Mouse (Mus musculus): ENCODE measurements around the gene Aim2. TPM values are rescaled to one million over a fixed set of nuclear protein-coding genes. Genes with fewer than 3 reads are reported as not detected.

Aim2 gene
- polyA plus RNA-seq, 1 experiment from 2014 or later: 3.5 TPM

- Histone ChIP-seq H3K9me3 (ENCODE audit: control insufficient read depth, low read length) (no peaks in the 10 kb centered on the region), H3K27ac (ENCODE audit: low read depth, low read length) (no peak overlapping the region), H3K27me3 (ENCODE audit: control insufficient read depth, insufficient read depth, low read length) (no peaks in the 10 kb centered on the region), H3K9ac (ENCODE audit: low read length) (no peak overlapping the region), H3K4me3 (ENCODE audit: low read depth, low read length) (no peak overlapping the region), H3K4me2 (ENCODE audit: low read depth) (no peak overlapping the region), H3K4me1 (ENCODE audit: control insufficient read depth, insufficient read depth, low read length) (no peaks in the 10 kb centered on the region), H3K36me3 (ENCODE audit: control insufficient read depth, insufficient read depth, low read length) (no peaks in the 10 kb centered on the region)
- ATAC-seq (ENCODE audit: insufficient read depth, low FRiP score, low TSS enrichment) (no peak), DNase-seq (ENCODE audit: low spot score) (no peak)
- WGBS: 72% methylated on average over 4 of the region's 4 CpGs
Observed at GRCm38 (mm10) chr1:173324961-173325360, 25.7 kb upstream of the Aim2 start.

DNA sequence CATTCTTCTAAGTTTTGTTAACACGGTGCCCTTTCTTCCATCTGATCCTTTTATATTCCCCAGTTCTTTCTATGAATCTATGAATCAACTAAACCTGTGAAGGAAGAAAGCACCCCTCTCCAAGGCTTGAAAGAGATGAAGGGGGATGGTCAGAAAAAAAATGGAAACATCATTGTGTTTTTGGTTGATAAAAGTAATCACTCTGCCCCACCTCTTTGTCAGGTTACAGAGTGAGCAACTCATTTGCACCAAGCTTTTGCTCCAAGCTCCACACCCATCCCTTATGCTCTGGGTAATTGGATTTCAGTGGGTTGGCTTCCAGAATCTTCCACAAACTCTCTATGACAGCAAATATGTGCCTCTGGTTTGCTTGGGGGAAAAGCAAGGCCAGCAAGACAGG, 25.3 kb upstream of the Aim2 start:
- no peak for DNase-seq (ENCODE audit: low spot score)
- no peak overlapping the region for H3K27ac ChIP-seq (ENCODE audit: low read depth, low read length)
- H3K27me3 ChIP-seq (ENCODE audit: control insufficient read depth, insufficient read depth, low read length): no peaks in the 10 kb centered on the region
- no peak for ATAC-seq (ENCODE audit: insufficient read depth, low FRiP score, low TSS enrichment)
- WGBS: 94% methylated on average over 1 of the region's 1 CpGs
- no peak overlapping the region for H3K9ac ChIP-seq (ENCODE audit: low read length)
- no peak overlapping the region for H3K4me2 ChIP-seq (ENCODE audit: low read depth)
- H3K9me3 ChIP-seq (ENCODE audit: control insufficient read depth, low read length): no peaks in the 10 kb centered on the region
- H3K36me3 ChIP-seq (ENCODE audit: control insufficient read depth, insufficient read depth, low read length): no peaks in the 10 kb centered on the region
- no peaks in the 10 kb centered on the region for H3K4me1 ChIP-seq (ENCODE audit: control insufficient read depth, insufficient read depth, low read length)
- H3K4me3 ChIP-seq (ENCODE audit: low read depth, low read length): no peak overlapping the region

GRCm38 (mm10) chr1:173326552-173326951, 24.1 kb upstream of the Aim2 start:
- H3K36me3 ChIP-seq (ENCODE audit: control insufficient read depth, insufficient read depth, low read length): no peaks in the 10 kb centered on the region
- ATAC-seq (ENCODE audit: insufficient read depth, low FRiP score, low TSS enrichment): no peak
- H3K27ac ChIP-seq (ENCODE audit: low read depth, low read length): no peak overlapping the region
- H3K27me3 ChIP-seq (ENCODE audit: control insufficient read depth, insufficient read depth, low read length): no peaks in the 10 kb centered on the region
- 81% methylated on average over 1 of the region's 1 CpGs for WGBS
- H3K9me3 ChIP-seq (ENCODE audit: control insufficient read depth, low read length): no peaks in the 10 kb centered on the region
- no peak for DNase-seq (ENCODE audit: low spot score)
- H3K9ac ChIP-seq (ENCODE audit: low read length): no peak overlapping the region
- H3K4me2 ChIP-seq (ENCODE audit: low read depth): no peak overlapping the region
- H3K4me3 ChIP-seq (ENCODE audit: low read depth, low read length): no peak overlapping the region
- no peaks in the 10 kb centered on the region for H3K4me1 ChIP-seq (ENCODE audit: control insufficient read depth, insufficient read depth, low read length)

GRCm38 (mm10) chr1:173328446-173328845, 22.2 kb upstream of the Aim2 start:
- DNase-seq (ENCODE audit: low spot score): no peak
- no peak for ATAC-seq (ENCODE audit: insufficient read depth, low FRiP score, low TSS enrichment)

GRCm38 (mm10) chr1:173329185-173329584, 21.5 kb upstream of the Aim2 start:
- H3K4me3 ChIP-seq (ENCODE audit: low read depth, low read length): no peak overlapping the region
- 65% methylated on average over 4 of the region's 4 CpGs for WGBS
- no peaks in the 10 kb centered on the region for H3K9me3 ChIP-seq (ENCODE audit: control insufficient read depth, low read length)
- ATAC-seq (ENCODE audit: insufficient read depth, low FRiP score, low TSS enrichment) (no peak), DNase-seq (ENCODE audit: low spot score) (no peak)
- H3K4me2 ChIP-seq (ENCODE audit: low read depth): no peak overlapping the region
- H3K36me3 ChIP-seq (ENCODE audit: control insufficient read depth, insufficient read depth, low read length): no peaks in the 10 kb centered on the region
- no peaks in the 10 kb centered on the region for H3K27me3 ChIP-seq (ENCODE audit: control insufficient read depth, insufficient read depth, low read length)
- no peak overlapping the region for H3K9ac ChIP-seq (ENCODE audit: low read length)
- H3K4me1 ChIP-seq (ENCODE audit: control insufficient read depth, insufficient read depth, low read length): no peaks in the 10 kb centered on the region
- H3K27ac ChIP-seq (ENCODE audit: low read depth, low read length): no peak overlapping the region

More at GRCm38 (mm10) chr1:173328446-173328845, 22.2 kb upstream of the Aim2 start:
- Histone ChIP-seq H3K4me3 (ENCODE audit: low read depth, low read length) (no peak overlapping the region), H3K27me3 (ENCODE audit: control insufficient read depth, insufficient read depth, low read length) (no peaks in the 10 kb centered on the region), H3K27ac (ENCODE audit: low read depth, low read length) (no peak overlapping the region), H3K36me3 (ENCODE audit: control insufficient read depth, insufficient read depth, low read length) (no peaks in the 10 kb centered on the region), H3K9me3 (ENCODE audit: control insufficient read depth, low read length) (no peaks in the 10 kb centered on the region), H3K4me2 (ENCODE audit: low read depth) (no peak overlapping the region), H3K4me1 (ENCODE audit: control insufficient read depth, insufficient read depth, low read length) (no peaks in the 10 kb centered on the region), H3K9ac (ENCODE audit: low read length) (no peak overlapping the region)
- WGBS: 62% methylated on average over 8 of the region's 8 CpGs

DNA sequence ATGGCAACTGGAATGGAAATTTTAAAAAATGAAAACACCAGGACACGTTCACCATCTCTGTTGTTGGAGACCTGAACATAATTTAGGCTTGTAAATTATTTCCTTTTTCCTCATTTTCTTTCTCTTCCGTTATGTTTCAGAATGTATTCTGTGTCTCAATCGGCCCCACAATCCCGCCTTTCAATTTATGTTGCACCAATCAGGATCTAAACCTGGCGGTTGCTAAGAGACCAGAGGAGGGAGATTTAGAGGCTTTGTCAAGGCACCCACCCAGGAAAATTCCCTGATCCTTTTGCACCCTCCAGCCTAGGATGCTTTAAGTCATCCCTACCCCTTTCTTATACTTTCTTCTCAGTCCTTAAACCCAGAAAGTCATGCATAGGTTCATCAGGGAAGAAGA, 20.9 kb upstream of the Aim2 start:
- 76% methylated on average over 5 of the region's 5 CpGs for WGBS
- H3K27me3 ChIP-seq (ENCODE audit: control insufficient read depth, insufficient read depth, low read length): no peaks in the 10 kb centered on the region

GRCm38 (mm10) chr1:173332418-173332817, 18.3 kb upstream of the Aim2 start:
- Histone ChIP-seq H3K4me1 (ENCODE audit: control insufficient read depth, insufficient read depth, low read length) (0 out of 2 replicates have a peak, but pooled peaks cover 2% of the 10 kb centered on the region), H3K4me2 (ENCODE audit: low read depth) (no peak overlapping the region), H3K27me3 (ENCODE audit: control insufficient read depth, insufficient read depth, low read length) (no peaks in the 10 kb centered on the region), H3K4me3 (ENCODE audit: low read depth, low read length) (no peak overlapping the region), H3K27ac (ENCODE audit: low read depth, low read length) (no peak overlapping the region), H3K36me3 (ENCODE audit: control insufficient read depth, insufficient read depth, low read length) (no peaks in the 10 kb centered on the region), H3K9ac (ENCODE audit: low read length) (no peak overlapping the region), H3K9me3 (ENCODE audit: control insufficient read depth, low read length) (no peaks in the 10 kb centered on the region)
- no peak for DNase-seq (ENCODE audit: low spot score)
- 90% methylated on average over 5 of the region's 5 CpGs for WGBS
- no peak for ATAC-seq (ENCODE audit: insufficient read depth, low FRiP score, low TSS enrichment)

More for the DNA sequence above, 20.9 kb upstream of the Aim2 start:
- H3K9me3 ChIP-seq (ENCODE audit: control insufficient read depth, low read length): no peaks in the 10 kb centered on the region
- H3K9ac ChIP-seq (ENCODE audit: low read length): no peak overlapping the region
- DNase-seq (ENCODE audit: low spot score) (no peak), ATAC-seq (ENCODE audit: insufficient read depth, low FRiP score, low TSS enrichment) (no peak)
- H3K4me1 ChIP-seq (ENCODE audit: control insufficient read depth, insufficient read depth, low read length): no peaks in the 10 kb centered on the region
- H3K27ac ChIP-seq (ENCODE audit: low read depth, low read length): no peak overlapping the region
- no peak overlapping the region for H3K4me2 ChIP-seq (ENCODE audit: low read depth)
- no peaks in the 10 kb centered on the region for H3K36me3 ChIP-seq (ENCODE audit: control insufficient read depth, insufficient read depth, low read length)
- H3K4me3 ChIP-seq (ENCODE audit: low read depth, low read length): no peak overlapping the region

DNA sequence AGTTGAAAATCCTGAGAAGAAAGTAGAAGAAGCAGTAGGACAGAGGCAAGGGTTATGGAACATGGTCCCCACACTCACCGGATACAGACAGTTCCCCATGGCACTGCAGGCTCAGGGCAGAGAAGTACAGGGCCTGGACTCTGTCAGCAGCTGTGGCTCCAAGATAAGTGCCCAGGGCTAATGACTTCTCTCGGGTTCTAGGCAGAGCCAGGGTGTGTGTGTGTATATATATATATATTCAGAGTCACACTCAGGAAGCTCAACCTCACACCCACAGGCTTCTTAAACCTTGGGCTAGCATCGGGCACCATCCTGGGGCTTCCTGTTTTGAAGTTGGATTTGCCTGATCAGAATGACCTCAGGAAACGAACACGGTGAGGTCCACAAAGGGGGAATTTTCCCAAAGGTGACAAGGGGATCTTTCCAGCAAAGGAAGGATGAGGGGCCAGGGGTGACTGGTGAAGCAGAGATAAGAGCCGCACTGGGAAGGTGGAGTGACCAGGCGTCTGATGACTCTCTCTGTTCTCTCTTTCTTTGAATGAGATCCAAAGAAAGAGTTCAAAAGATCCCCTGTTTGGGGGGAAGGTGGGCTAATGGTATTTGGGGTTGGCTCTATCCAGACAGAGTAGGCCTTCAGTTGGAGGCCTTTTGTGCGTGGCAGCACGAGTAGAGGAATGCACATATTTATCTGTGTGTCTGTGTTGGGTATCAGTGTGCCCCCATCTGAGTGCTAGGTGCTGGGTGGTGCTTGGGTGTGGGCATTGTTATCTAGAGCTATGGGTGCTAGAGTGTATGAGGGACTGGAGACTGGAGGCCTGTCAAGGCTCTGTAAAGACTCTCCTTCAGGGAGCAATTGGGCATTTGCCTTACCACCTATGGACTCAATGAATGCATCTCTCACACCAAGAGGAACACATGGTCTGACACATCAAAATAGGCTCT, 17.1 kb upstream of the Aim2 start, which contains the start of gene Ackr1:
Ackr1 (minus strand) TSS at position 439 of the 942 bp plus-strand sequence.
- H3K4me2 ChIP-seq (ENCODE audit: low read depth): no peak within 1 kb of the TSS

GRCm38 (mm10) chr1:173335903-173336302, 14.8 kb upstream of the Aim2 start:
- peak; percentile 10; the same call in 1 of the 2 replicates for ATAC-seq (ENCODE audit: insufficient read depth, low FRiP score, low TSS enrichment)
- no peaks in the 10 kb centered on the region for H3K9me3 ChIP-seq (ENCODE audit: control insufficient read depth, low read length)
- no peak for DNase-seq (ENCODE audit: low spot score)
- H3K4me2 ChIP-seq (ENCODE audit: low read depth): no peak overlapping the region
- no peaks in the 10 kb centered on the region for H3K36me3 ChIP-seq (ENCODE audit: control insufficient read depth, insufficient read depth, low read length)
- 66% methylated on average over 11 of the region's 11 CpGs for WGBS
- 0 out of 2 replicates have a peak, but pooled peaks cover 2% of the 10 kb centered on the region for H3K4me1 ChIP-seq (ENCODE audit: control insufficient read depth, insufficient read depth, low read length)
- no peak overlapping the region for H3K9ac ChIP-seq (ENCODE audit: low read length)
- no peaks in the 10 kb centered on the region for H3K27me3 ChIP-seq (ENCODE audit: control insufficient read depth, insufficient read depth, low read length)
- 0 out of 2 replicates have a peak overlapping the region, but pooled peaks have one; percentile 14 for H3K27ac ChIP-seq (ENCODE audit: low read depth, low read length)
- H3K4me3 ChIP-seq (ENCODE audit: low read depth, low read length): no peak overlapping the region

More for the DNA sequence above, 17.1 kb upstream of the Aim2 start, which contains the start of gene Ackr1:
- H3K4me3 ChIP-seq (ENCODE audit: low read depth, low read length): no peak within 1 kb of the TSS
- H3K9me3 ChIP-seq (ENCODE audit: control insufficient read depth, low read length): no peaks in the 10 kb centered on the region
- 0 out of 2 replicates have a peak, but pooled peaks cover 2% of the 10 kb centered on the region for H3K4me1 ChIP-seq (ENCODE audit: control insufficient read depth, insufficient read depth, low read length)
- no peaks in the 10 kb centered on the region for H3K36me3 ChIP-seq (ENCODE audit: control insufficient read depth, insufficient read depth, low read length)
- no peak within 1 kb of the TSS for H3K9ac ChIP-seq (ENCODE audit: low read length)
- WGBS: 77% methylated on average over 9 of the region's 9 CpGs
- ATAC-seq (ENCODE audit: insufficient read depth, low FRiP score, low TSS enrichment): no peak
- no peak for DNase-seq (ENCODE audit: low spot score)
- H3K27me3 ChIP-seq (ENCODE audit: control insufficient read depth, insufficient read depth, low read length): no peaks in the 10 kb centered on the region
- H3K27ac ChIP-seq (ENCODE audit: low read depth, low read length): no peak within 1 kb of the TSS
